Comparison of ENCODE assay signal across 10 mouse cellular contexts in the genomic region with DNA sequence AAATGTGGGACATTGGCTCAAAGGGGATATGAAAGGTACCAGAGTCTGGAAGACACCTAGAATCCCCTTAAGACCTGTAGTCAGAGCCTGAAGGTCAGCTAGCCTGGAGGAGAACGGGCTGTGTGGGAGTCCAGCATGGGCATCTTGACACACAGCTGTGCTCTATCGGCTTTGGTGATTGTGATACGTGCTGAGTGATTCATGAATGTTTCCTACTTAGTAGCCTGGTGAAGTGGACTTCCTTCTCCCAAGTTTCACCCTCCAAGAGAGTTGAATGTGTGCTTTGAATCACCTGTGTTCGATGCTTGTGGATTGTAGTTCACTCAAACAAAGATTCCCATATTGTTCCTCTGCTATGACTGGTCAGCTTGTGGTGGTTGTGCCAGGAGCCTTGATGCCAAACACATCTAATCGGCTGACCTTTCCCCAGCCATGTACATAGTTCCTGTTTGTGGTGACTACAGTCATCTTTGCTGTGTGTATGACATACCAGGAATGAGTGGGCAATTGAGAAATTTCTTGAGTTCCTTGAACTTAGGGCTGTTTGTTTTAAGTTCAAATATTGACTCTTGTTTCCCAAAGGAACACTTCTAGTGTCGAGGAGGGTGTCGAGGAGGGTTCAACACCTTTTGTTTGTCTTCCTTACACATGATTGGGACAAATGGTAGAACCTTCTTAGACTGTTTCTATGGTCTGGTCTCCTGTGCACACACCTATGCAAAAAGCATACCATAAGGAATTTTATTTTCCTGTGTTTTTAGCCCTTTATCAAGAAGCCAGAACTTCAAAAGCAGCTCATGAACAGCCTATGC.
DNase-seq lines count a peak whose midpoint lies in the region; ATAC-seq and TF ChIP-seq lines count a peak whose summit lies in the region.
"Had no signal": no experiment of that assay in that cellular context is flagged by ENCODE, and none has a peak within 500 bp of the region (broad histone marks: within the 10 kb centered on the region; RNA-seq: fewer than 3 reads in every experiment).

No protein-coding gene starts in this region.

- WGBS in liver, postnatal 0 days (ENCODE audit: insufficient replicate concordance): 44% methylated on average over 7 of the region's 7 CpGs
- WGBS in liver, embryonic 11.5 days: 64% methylated on average over 7 of the region's 7 CpGs

- TF ChIP-seq POLR2A in embryonic fibroblast, embryonic 13.5 days (IDR thresholded peaks at IDR 0.05; ENCODE audit: low read depth, low read length): no peak

- no peak overlapping the region for H3K4me2 ChIP-seq in liver, postnatal 0 days (ENCODE audit: low read depth, low read length)
- no peak overlapping the region for H3K4me2 ChIP-seq in liver, embryonic 11.5 days
- H3K4me2 ChIP-seq: limb, embryonic 13.5 days had no signal

- no peaks in the 10 kb centered on the region for H3K27me3 ChIP-seq in liver, postnatal 0 days (ENCODE audit: insufficient read depth, low read length)
- no peaks in the 10 kb centered on the region for H3K27me3 ChIP-seq in liver, embryonic 11.5 days (replicated peaks; ENCODE audit: control insufficient read depth, insufficient read depth, low read length)
- H3K27me3 ChIP-seq: limb, embryonic 13.5 days; midbrain, embryonic 15.5 days had no signal

- peak overlapping the region; percentile 35; the same call in 1 of the 2 replicates for H3K27ac ChIP-seq in liver, postnatal 0 days (ENCODE audit: low read depth)
- no peak overlapping the region for H3K27ac ChIP-seq in liver, embryonic 11.5 days (ENCODE audit: low read depth, low read length)
- H3K27ac ChIP-seq in embryonic fibroblast, embryonic 13.5 days (ENCODE audit: insufficient read depth, low read length): peak overlapping the region; percentile 79; the same call in 1 of the 2 replicates
- H3K27ac ChIP-seq in gastrocnemius, adult 2 months: no peak overlapping the region
- H3K27ac ChIP-seq: limb, embryonic 13.5 days; midbrain, embryonic 15.5 days had no signal

- H3K9ac ChIP-seq in liver, postnatal 0 days (replicated peaks): no peak overlapping the region
- H3K9ac ChIP-seq in liver, embryonic 11.5 days (ENCODE audit: low read depth, low read length): no peak overlapping the region
- H3K9ac ChIP-seq: limb, embryonic 13.5 days; midbrain, embryonic 15.5 days had no signal

- DNase-seq in liver, postnatal 0 days: no peak
- DNase-seq in liver, embryonic 11.5 days (ENCODE audit: low spot score): no peak
- peak; percentile 88 for DNase-seq in lung, postnatal 25 days (ENCODE audit: low spot score)
- DNase-seq in yolk sac, embryonic 10.5 days (ENCODE audit: low spot score): peak; percentile 13
- DNase-seq in kidney, postnatal 25 days: no peak
- DNase-seq in gastrocnemius, adult 2 months: no peak
- DNase-seq: layer of hippocampus, adult 9-11 months had no signal

- no peaks in the 10 kb centered on the region for H3K9me3 ChIP-seq in liver, postnatal 0 days (ENCODE audit: low read length)
- H3K9me3 ChIP-seq in liver, embryonic 11.5 days (ENCODE audit: control insufficient read depth, low read length): no peaks in the 10 kb centered on the region
- H3K9me3 ChIP-seq: limb, embryonic 13.5 days; midbrain, embryonic 15.5 days had no signal

- peak; percentile 58; the same call in 1 of the 2 replicates for TF ChIP-seq EP300 in liver, postnatal 0 days (IDR thresholded peaks at IDR 0.05; ENCODE audit: low read depth)

- ATAC-seq in liver, postnatal 0 days: peak; percentile 81
- ATAC-seq in liver, embryonic 11.5 days (replicated peaks; ENCODE audit: low FRiP score): no peak

- peaks cover 5% of the 10 kb centered on the region for H3K4me1 ChIP-seq in liver, postnatal 0 days (ENCODE audit: insufficient read depth)
- H3K4me1 ChIP-seq in liver, embryonic 11.5 days (replicated peaks; ENCODE audit: control insufficient read depth, insufficient read depth, low read length): no peaks in the 10 kb centered on the region
- H3K4me1 ChIP-seq in embryonic fibroblast, embryonic 13.5 days (ENCODE audit: control insufficient read depth, insufficient read depth, low read length): peaks cover 3% of the 10 kb centered on the region; the same call in 1 of the 2 replicates
- H3K4me1 ChIP-seq: limb, embryonic 13.5 days had no signal

- intact Hi-C loops in gastrocnemius, adult 2 months (cut with DNase I): no loop called here

- no peak for TF ChIP-seq CTCF in liver, postnatal 0 days (IDR thresholded peaks at IDR 0.05; ENCODE audit: low read depth)
- TF ChIP-seq CTCF in embryonic fibroblast, embryonic 13.5 days (IDR thresholded peaks at IDR 0.05; ENCODE audit: borderline replicate concordance, insufficient read depth, low read length): no peak
- no peak for TF ChIP-seq CTCF in gastrocnemius, adult 2 months (IDR thresholded peaks at IDR 0.05)

- H3K4me3 ChIP-seq in liver, postnatal 0 days (ENCODE audit: low read depth, low read length): no peak overlapping the region
- H3K4me3 ChIP-seq in liver, embryonic 11.5 days (ENCODE audit: low read depth, low read length): no peak overlapping the region
- H3K4me3 ChIP-seq in embryonic fibroblast, embryonic 13.5 days (ENCODE audit: insufficient read depth, low read length): no peak overlapping the region
- no peak overlapping the region for H3K4me3 ChIP-seq in gastrocnemius, adult 2 months
- H3K4me3 ChIP-seq: limb, embryonic 13.5 days; midbrain, embryonic 15.5 days had no signal

- H3K36me3 ChIP-seq in liver, postnatal 0 days (replicated peaks; ENCODE audit: insufficient read depth, low read length): no peaks in the 10 kb centered on the region
- H3K36me3 ChIP-seq in liver, embryonic 11.5 days (ENCODE audit: control insufficient read depth, insufficient read depth, low read length): no peaks in the 10 kb centered on the region
- H3K36me3 ChIP-seq: limb, embryonic 13.5 days; midbrain, embryonic 15.5 days had no signal

Comparison
In these comparisons a context has a peak if more than half of its experiments do, and no peak if none do; other contexts are left out.
1. H3K27ac ChIP-seq: peak in liver, postnatal 0 days (single experiment) and embryonic fibroblast, embryonic 13.5 days (single experiment); none in liver, embryonic 11.5 days (single experiment) and gastrocnemius, adult 2 months (single experiment).
2. DNase-seq: peak in lung, postnatal 25 days (single experiment) and yolk sac, embryonic 10.5 days (single experiment); none in liver, postnatal 0 days (single experiment), liver, embryonic 11.5 days (single experiment), kidney, postnatal 25 days (0 of 2) and gastrocnemius, adult 2 months (single experiment).